Mouse (Mus musculus) testis, postnatal 14 days (tissue): ENCODE results near the gene Gm14288.
"Not testable (repeated sequence)": the region's sequence is repeated elsewhere in the genome, so short reads cannot be mapped to it uniquely, and the experiment has no call there.

Source experiments
- DNase-seq: peaks from one replicate; pipeline ENCODE4 v3.0.0; 2021; ENCODE audit warnings: low spot score

Gm14288 gene

DNA sequence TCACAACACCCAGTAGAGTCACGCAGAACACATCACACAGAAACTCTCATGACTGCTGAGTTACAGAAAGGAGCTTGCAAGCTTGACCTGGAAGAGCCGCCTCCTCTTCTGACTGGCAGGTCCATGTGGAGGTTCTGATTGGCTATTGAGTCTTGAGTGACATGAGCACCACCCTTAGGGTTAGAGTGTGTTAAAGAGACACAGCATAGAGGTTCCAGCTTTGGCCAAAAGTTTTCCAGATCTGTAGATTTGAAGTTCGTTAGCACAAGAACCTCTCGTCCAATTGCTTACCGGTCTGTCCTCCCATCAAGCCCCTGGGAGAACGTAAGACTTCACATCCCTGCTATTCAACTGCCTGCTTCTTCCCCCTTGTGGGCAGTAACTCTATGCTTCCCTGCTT lies at the start of gene Gm14288:
TSS of gene Gm14288 (minus strand) at position 101 of the 400 bp plus-strand sequence.
- not testable (repeated sequence) for DNase-seq

GRCm38 (mm10) chr2:175741237-175741636 lies 59.7 kb downstream of the Gm14288 start, which contains the start of gene Gm2007:
Gene Gm2007, plus strand, starts transcription at chr2:175741537.
- not testable (repeated sequence) for DNase-seq
